Mouse (Mus musculus) testis, adult 2 months (tissue): ENCODE measurements at regions not wholly inside any gene's neighbourhood (a gene's known extent, or its start where the extent isn't known, plus 50 kb on each side); places are given as distances from the start of the nearest gene placed in this dataset.

Source experiments
- H3K27ac ChIP-seq: fragments of 200-500 bp; 2 replicates; pipeline ENCODE4 v1.5.1; 2012; ENCODE audit warnings: low read depth, low read length; ENCODE audit not compliant: control insufficient read depth, insufficient read depth
- H3K27me3 ChIP-seq: fragments of 200-500 bp; 2 replicates; pipeline ENCODE4 v1.6.1; 2012; ENCODE audit warnings: mild to moderate bottlenecking, low read length, moderate library complexity; ENCODE audit not compliant: control insufficient read depth, insufficient read depth
- H3K36me3 ChIP-seq: fragments of 200-500 bp; 2 replicates; pipeline ENCODE4 v1.6.1; 2012; ENCODE audit warnings: mild to moderate bottlenecking, low read length; ENCODE audit not compliant: control insufficient read depth, insufficient read depth
- H3K4me1 ChIP-seq: fragments of 200-500 bp; 2 replicates; pipeline ENCODE4 v1.6.1; 2012; ENCODE audit warnings: low read length; ENCODE audit not compliant: control insufficient read depth, insufficient read depth
- H3K4me3 ChIP-seq: fragments of 200-500 bp; 2 replicates; pipeline ENCODE4 v1.5.1; 2012; ENCODE audit warnings: low read depth, mild to moderate bottlenecking, low read length, moderate library complexity, mixed read lengths; ENCODE audit not compliant: control insufficient read depth
- CTCF ChIP-seq: fragments of 200-500 bp; IDR thresholded peaks from 2 replicates; pipeline ENCODE4 v1.5.1; 2012; ENCODE audit warnings: low read depth, mild to moderate bottlenecking, inconsistent platforms, low read length, moderate library complexity; ENCODE audit not compliant: control insufficient read depth, insufficient read depth, insufficient replicate concordance
- POLR2A ChIP-seq: fragments of 200-500 bp; IDR thresholded peaks from 2 replicates; pipeline ENCODE4 v1.6.1; 2012; ENCODE audit warnings: low read depth, mild to moderate bottlenecking, inconsistent platforms, low read length, moderate library complexity; ENCODE audit not compliant: control insufficient read depth

- Histone ChIP-seq H3K4me1 (no peaks in the 10 kb centered on the region), H3K36me3 (no peaks in the 10 kb centered on the region), H3K27ac (no peak overlapping the region), H3K4me3 (no peak overlapping the region), H3K27me3 (no peaks in the 10 kb centered on the region)
- no peak for TF ChIP-seq POLR2A
- TF ChIP-seq CTCF = no peak
These were observed 63.5 kb upstream of the Kazn start for GRCm38 (mm10) chr4:142302724-142303120.

DNA sequence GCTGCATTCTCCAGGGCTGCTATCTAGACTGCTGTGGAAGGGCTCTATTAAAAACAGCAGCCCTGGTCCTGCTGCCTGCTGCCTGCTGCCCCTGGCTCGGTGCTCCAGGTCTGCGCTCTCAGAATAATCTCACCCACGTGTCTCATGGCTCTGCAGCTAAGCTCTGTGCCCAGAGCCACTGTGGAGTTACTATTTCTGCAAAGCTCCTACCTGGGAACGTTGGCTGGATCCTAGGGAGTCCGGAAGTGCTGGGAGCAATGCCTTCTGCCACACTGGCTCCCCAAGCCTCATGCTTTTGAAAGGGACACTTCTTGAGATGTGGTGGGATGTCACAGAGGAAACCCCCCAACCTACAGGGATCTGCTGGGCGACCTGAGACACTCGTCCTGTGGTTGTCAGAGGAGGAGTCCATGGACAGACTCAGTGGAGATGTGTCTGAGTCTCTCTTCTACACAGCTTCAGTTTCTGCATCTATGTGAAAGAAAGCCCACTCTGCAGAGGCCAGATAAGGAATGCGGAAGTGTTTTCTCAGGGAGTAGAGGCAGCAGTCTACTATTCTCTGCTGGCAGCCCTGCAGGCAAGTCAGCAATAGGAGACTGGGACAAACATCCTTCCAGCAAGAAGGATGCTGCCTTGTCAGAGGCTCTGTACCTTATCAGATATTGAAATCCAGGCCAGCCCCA, 63.0 kb upstream of the Kazn start:
- no peak overlapping the region for H3K4me3 ChIP-seq
- TF ChIP-seq CTCF = no peak
- TF ChIP-seq POLR2A = no peak
- no peaks in the 10 kb centered on the region for H3K36me3 ChIP-seq
- no peaks in the 10 kb centered on the region for H3K4me1 ChIP-seq
- H3K27ac ChIP-seq = no peak overlapping the region
- H3K27me3 ChIP-seq = no peaks in the 10 kb centered on the region

DNA sequence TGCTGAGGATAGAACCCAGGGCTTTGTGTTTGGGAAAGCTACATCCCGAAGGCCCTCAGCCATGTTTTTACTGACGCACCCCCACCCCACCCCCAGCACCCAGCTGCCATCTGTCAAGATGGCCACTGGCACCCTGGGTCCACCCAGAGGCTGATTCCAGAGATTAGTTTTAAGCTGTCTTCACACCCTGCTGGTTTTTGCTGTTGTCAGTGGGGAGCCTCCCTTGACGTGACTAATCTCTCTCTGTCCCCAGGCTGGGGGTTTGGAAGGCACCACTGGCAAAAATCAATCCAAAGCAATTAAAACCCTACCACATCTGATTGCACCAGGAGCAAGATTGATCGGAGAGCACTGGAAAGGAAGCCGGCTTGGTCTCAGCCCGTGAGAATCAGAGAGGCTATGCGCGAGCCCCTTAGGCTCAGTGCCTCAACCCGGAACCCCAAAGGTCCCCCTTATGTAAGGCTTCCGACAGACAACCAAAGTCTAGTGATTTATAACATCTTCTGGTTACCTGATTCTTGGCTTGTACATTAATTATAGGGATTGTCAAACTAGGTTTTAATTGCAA, 59.7 kb upstream of the Kazn start:
- Histone ChIP-seq H3K36me3 (no peaks in the 10 kb centered on the region), H3K4me1 (no peaks in the 10 kb centered on the region), H3K27ac (no peak overlapping the region), H3K27me3 (no peaks in the 10 kb centered on the region), H3K4me3 (no peak overlapping the region)
- no peak for TF ChIP-seq CTCF
- no peak for TF ChIP-seq POLR2A

- Histone ChIP-seq H3K36me3 (no peaks in the 10 kb centered on the region), H3K4me3 (no peak overlapping the region), H3K27me3 (no peaks in the 10 kb centered on the region), H3K27ac (no peak overlapping the region), H3K4me1 (no peaks in the 10 kb centered on the region)
- no peak for TF ChIP-seq POLR2A
- TF ChIP-seq CTCF = no peak
These were observed 53.6 kb upstream of the Kazn start for GRCm38 (mm10) chr4:142292760-142293159.

GRCm38 (mm10) chr4:142292334-142292733, 53.1 kb upstream of the Kazn start:
- TF ChIP-seq CTCF (no peak), POLR2A (no peak)

DNA sequence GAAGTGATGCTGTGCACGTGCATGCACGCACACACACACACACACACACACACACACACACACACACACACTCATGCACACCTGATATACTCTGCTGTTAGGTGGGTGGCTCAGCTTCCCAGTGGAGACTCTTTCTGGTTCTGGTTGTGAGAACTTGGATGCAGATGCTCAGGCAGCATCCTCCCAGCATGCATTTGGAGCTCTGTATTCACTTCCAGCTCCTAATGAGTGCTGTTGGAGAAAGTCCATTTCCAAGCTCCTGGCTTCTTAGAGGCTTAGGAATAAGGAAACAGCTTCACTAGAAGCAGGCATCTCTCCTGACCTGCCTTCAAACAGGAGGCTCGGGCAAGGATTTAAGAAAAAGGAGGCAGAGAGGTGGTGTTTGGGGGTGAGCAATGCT, 52.2 kb upstream of the Kazn start:
- no peak for TF ChIP-seq POLR2A
- no peak for TF ChIP-seq CTCF
- Histone ChIP-seq H3K27ac (no peak overlapping the region), H3K36me3 (no peaks in the 10 kb centered on the region), H3K4me3 (no peak overlapping the region), H3K27me3 (no peaks in the 10 kb centered on the region), H3K4me1 (no peaks in the 10 kb centered on the region)

More at GRCm38 (mm10) chr4:142292334-142292733, 53.1 kb upstream of the Kazn start:
- Histone ChIP-seq H3K27me3 (no peaks in the 10 kb centered on the region), H3K36me3 (no peaks in the 10 kb centered on the region), H3K27ac (no peak overlapping the region), H3K4me3 (no peak overlapping the region), H3K4me1 (no peaks in the 10 kb centered on the region)
